ENCODE assay signal across 8 mouse cellular contexts in genomic region chr2:117623955-117624354, GRCm38 (mm10).
DNase-seq lines count a peak whose midpoint lies in the region; ATAC-seq lines count a peak whose summit lies in the region.

No protein-coding gene starts in this region.

- no peak overlapping the region for H3K9ac ChIP-seq in forebrain, embryonic 14.5 days (ENCODE audit: low read length)
- H3K9ac ChIP-seq in forebrain, embryonic 15.5 days (replicated peaks): no peak overlapping the region
- no peak overlapping the region for H3K9ac ChIP-seq in kidney, embryonic 14.5 days (ENCODE audit: low read depth, low read length)

- no peaks in the 10 kb centered on the region for H3K36me3 ChIP-seq in forebrain, embryonic 14.5 days (ENCODE audit: control insufficient read depth, insufficient read depth, low read length)
- H3K36me3 ChIP-seq in forebrain, embryonic 15.5 days: no peaks in the 10 kb centered on the region
- H3K36me3 ChIP-seq in splenic B cell, adult 2 months (ENCODE audit: control insufficient read depth, insufficient read depth, low read length, poor library complexity, severe bottlenecking): no peaks in the 10 kb centered on the region
- H3K36me3 ChIP-seq in midbrain, embryonic 10.5 days: no peaks in the 10 kb centered on the region
- H3K36me3 ChIP-seq in kidney, embryonic 14.5 days (ENCODE audit: control insufficient read depth, insufficient read depth, low read length): no peaks in the 10 kb centered on the region

- H3K4me3 ChIP-seq in forebrain, embryonic 14.5 days (ENCODE audit: low read depth, low read length): no peak overlapping the region
- H3K4me3 ChIP-seq in forebrain, embryonic 15.5 days: no peak overlapping the region
- H3K4me3 ChIP-seq in midbrain, embryonic 10.5 days: no peak overlapping the region
- no peak overlapping the region for H3K4me3 ChIP-seq in kidney, embryonic 14.5 days (ENCODE audit: low read length)

- no peak for ATAC-seq in forebrain, embryonic 14.5 days
- ATAC-seq in forebrain, embryonic 15.5 days (replicated peaks): no peak
- no peak for ATAC-seq in kidney, embryonic 14.5 days (ENCODE audit: low FRiP score, low TSS enrichment)

- no peaks in the 10 kb centered on the region for H3K27me3 ChIP-seq in forebrain, embryonic 14.5 days (replicated peaks; ENCODE audit: control insufficient read depth, insufficient read depth, low read length)
- H3K27me3 ChIP-seq in forebrain, embryonic 15.5 days: no peaks in the 10 kb centered on the region
- no peaks in the 10 kb centered on the region for H3K27me3 ChIP-seq in splenic B cell, adult 2 months (ENCODE audit: control insufficient read depth, insufficient read depth, low read length, poor library complexity, severe bottlenecking)
- no peaks in the 10 kb centered on the region for H3K27me3 ChIP-seq in midbrain, embryonic 10.5 days (ENCODE audit: low read depth, poor library complexity, severe bottlenecking)
- no peaks in the 10 kb centered on the region for H3K27me3 ChIP-seq in kidney, embryonic 14.5 days (ENCODE audit: control insufficient read depth, insufficient read depth, low read length)

- DNase-seq in forebrain, embryonic 14.5 days (ENCODE audit: low spot score): peak; percentile 33
- DNase-seq in right cerebral cortex, adult 18-20 months: peak; percentile 2
- no peak for DNase-seq in right cerebral cortex, postnatal 25 days
- peak; percentile 62 for DNase-seq in embryo, embryonic 10.5 days (ENCODE audit: low spot score)
- DNase-seq in splenic B cell, adult 2 months (ENCODE audit: low read depth, low spot score): peak; percentile 48
- DNase-seq in midbrain, embryonic 10.5 days (ENCODE audit: low spot score): no peak

- no peak overlapping the region for H3K27ac ChIP-seq in forebrain, embryonic 14.5 days (ENCODE audit: low read depth, low read length)
- H3K27ac ChIP-seq in forebrain, embryonic 15.5 days (replicated peaks): no peak overlapping the region
- H3K27ac ChIP-seq in midbrain, embryonic 10.5 days (replicated peaks): no peak overlapping the region
- H3K27ac ChIP-seq in kidney, embryonic 14.5 days (ENCODE audit: low read depth, low read length): no peak overlapping the region

- 48% methylated on average over 3 of the region's 3 CpGs for WGBS in forebrain, embryonic 14.5 days
- WGBS in forebrain, embryonic 15.5 days: 49% methylated on average over 3 of the region's 3 CpGs
- WGBS in midbrain, embryonic 10.5 days: 47% methylated on average over 3 of the region's 3 CpGs
- 46% methylated on average over 3 of the region's 3 CpGs for WGBS in kidney, embryonic 14.5 days

- H3K4me1 ChIP-seq in forebrain, embryonic 14.5 days (ENCODE audit: control insufficient read depth, insufficient read depth, low read length): no peaks in the 10 kb centered on the region
- no peaks in the 10 kb centered on the region for H3K4me1 ChIP-seq in forebrain, embryonic 15.5 days
- H3K4me1 ChIP-seq in midbrain, embryonic 10.5 days: no peaks in the 10 kb centered on the region
- no peaks in the 10 kb centered on the region for H3K4me1 ChIP-seq in kidney, embryonic 14.5 days (ENCODE audit: control insufficient read depth, insufficient read depth, low read length)

- no peak overlapping the region for H3K4me2 ChIP-seq in forebrain, embryonic 14.5 days (ENCODE audit: low read length)
- H3K4me2 ChIP-seq in forebrain, embryonic 15.5 days (replicated peaks): no peak overlapping the region
- H3K4me2 ChIP-seq in kidney, embryonic 14.5 days (replicated peaks; ENCODE audit: low read depth, low read length): no peak overlapping the region

- no peaks in the 10 kb centered on the region for H3K9me3 ChIP-seq in forebrain, embryonic 14.5 days (replicated peaks; ENCODE audit: control insufficient read depth, low read length)
- no peaks in the 10 kb centered on the region for H3K9me3 ChIP-seq in forebrain, embryonic 15.5 days
- no peaks in the 10 kb centered on the region for H3K9me3 ChIP-seq in midbrain, embryonic 10.5 days (replicated peaks)
- H3K9me3 ChIP-seq in kidney, embryonic 14.5 days (ENCODE audit: control insufficient read depth, low read length): no peaks in the 10 kb centered on the region

Comparison
In these comparisons a context has a peak if more than half of its experiments do, and no peak if none do; other contexts are left out.
1. DNase-seq: peak in forebrain, embryonic 14.5 days (single experiment), right cerebral cortex, adult 18-20 months (single experiment), embryo, embryonic 10.5 days (single experiment) and splenic B cell, adult 2 months (single experiment); none in right cerebral cortex, postnatal 25 days (single experiment) and midbrain, embryonic 10.5 days (single experiment).